Mouse (Mus musculus) heart, embryonic 14.5 days (tissue): ENCODE data around the gene M6pr. TPM values are rescaled to one million over a fixed set of nuclear protein-coding genes. Genes with fewer than 3 reads are reported as not detected.

ENCODE experiments used
- ATAC-seq: fragments of 200-750 bp; cut with Nextera tagmentation; 2 replicates; pipeline ENCODE4 v1.8.0; 2017; ENCODE audit warnings: low read depth, moderate TSS enrichment; ENCODE audit not compliant: insufficient number of reproducible peaks, insufficient read depth, low FRiP score
- H3K27ac ChIP-seq, 2 experiments: fragments of 200-500 bp in 1 of 2; fragments of 300-500 bp in 1 of 2; sonication (generic) in 1 of 2; replicated peaks in 1 of 2; 2 replicates each; pipeline ENCODE4 v1.5.1; 2012 to 2014; ENCODE audit warnings: low read depth in 2 of 2, low read length in 2 of 2, control low read depth in 1 of 2, mild to moderate bottlenecking in 1 of 2, mixed read lengths in 1 of 2; ENCODE audit not compliant: control insufficient read depth in 1 of 2, insufficient read depth in 1 of 2
- H3K27me3 ChIP-seq: fragments of 300-500 bp; sonication (generic); 2 replicates; pipeline ENCODE4 v1.6.1; 2014; ENCODE audit warnings: mild to moderate bottlenecking, low read length, control low read depth; ENCODE audit not compliant: control insufficient read depth, insufficient read depth
- H3K36me3 ChIP-seq: fragments of 300-500 bp; sonication (generic); 2 replicates; pipeline ENCODE4 v1.6.1; 2014; ENCODE audit warnings: mild to moderate bottlenecking, control low read depth, low read length, mixed read lengths; ENCODE audit not compliant: control insufficient read depth, insufficient read depth
- H3K4me1 ChIP-seq, 2 experiments: fragments of 200-500 bp in 1 of 2; fragments of 300-500 bp in 1 of 2; sonication (generic) in 1 of 2; 2 replicates each; pipeline ENCODE4 v1.6.1; 2012 to 2014; ENCODE audit warnings: low read length in 2 of 2, control low read depth in 1 of 2, mixed read lengths in 1 of 2; ENCODE audit not compliant: control insufficient read depth in 2 of 2, insufficient read depth in 2 of 2
- H3K4me2 ChIP-seq: fragments of 300-500 bp; sonication (generic); 2 replicates; pipeline ENCODE4 v1.6.1; 2014; ENCODE audit warnings: mild to moderate bottlenecking, low read length
- H3K4me3 ChIP-seq, 2 experiments: fragments of 200-500 bp in 1 of 2; fragments of 300-500 bp in 1 of 2; sonication (generic) in 1 of 2; 2 replicates each; pipeline ENCODE4 v1.5.1; 2012 to 2014; ENCODE audit warnings: low read length in 2 of 2, mild to moderate bottlenecking in 2 of 2, control low read depth in 1 of 2, low read depth in 1 of 2, moderate library complexity in 1 of 2; ENCODE audit not compliant: control insufficient read depth in 1 of 2, insufficient read depth in 1 of 2
- H3K9ac ChIP-seq: fragments of 300-500 bp; sonication (generic); 2 replicates; pipeline ENCODE4 v1.6.1; 2014; ENCODE audit warnings: mild to moderate bottlenecking, low read length
- H3K9me3 ChIP-seq: fragments of 300-500 bp; sonication (generic); 2 replicates; pipeline ENCODE4 v1.6.1; 2016; ENCODE audit warnings: low read length, control low read depth; ENCODE audit not compliant: control insufficient read depth
- WGBS: fragments of 180-500 bp; shearing (Covaris S2); extraction: QIAGEN DNeasy Blood & Tissue Kit; methylation state at CpG from one replicate; pipeline ENCODE4 v1.1.7; 2014; 5-methylcytosine and 5-hydroxymethylcytosine counted together
- polyA plus RNA-seq: library from polyadenylated mRNA; unstranded; fragments of >200 nt; fragmentation: Nextera tagmentation; extraction: Ambion mirVana; gene quantifications from 2 replicates; pipeline ENCODE4 v1.2.1, GENCODE M21; 2014

The M6pr gene
- polyA plus RNA-seq, 1 experiment from 2014 or later, result 77.2 TPM

DNA sequence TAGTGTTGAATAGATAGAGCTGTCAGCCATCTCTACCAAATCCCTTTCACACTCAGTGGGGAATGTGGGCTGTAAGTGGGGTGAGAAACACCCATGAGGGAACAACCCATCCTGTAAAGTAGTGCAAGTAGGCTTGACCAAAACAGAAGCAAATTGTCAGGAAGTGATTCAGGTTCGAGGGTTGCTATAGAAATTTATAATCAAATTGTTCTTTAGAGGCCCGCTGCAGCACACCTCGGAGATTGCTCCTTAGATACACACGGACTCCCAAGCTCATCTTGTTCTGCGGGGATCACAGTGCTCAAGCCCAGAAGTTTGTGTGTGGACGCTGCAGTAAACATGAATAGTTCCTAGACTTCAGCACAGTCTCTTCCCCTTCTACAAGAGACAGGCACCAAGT is 25.7 kb upstream of the M6pr start, which contains the start of gene Klrg1:
Klrg1 (minus strand) TSS at position 101 of the 400 bp plus-strand sequence.
- WGBS, result 76% methylated on average over 6 of the region's 6 CpGs
- ATAC-seq, result no peak

GRCm38 (mm10) chr6:122283429-122283828 is 25.1 kb upstream of the M6pr start:
- WGBS, result 72% methylated on average over 2 of the region's 2 CpGs
- H3K4me3 ChIP-seq, result no peak overlapping the region
- no peak overlapping the region for H3K4me2 ChIP-seq
- ATAC-seq, result no peak
- H3K36me3 ChIP-seq, result no peaks in the 10 kb centered on the region
- no peak overlapping the region for H3K27ac ChIP-seq
- H3K4me1 ChIP-seq, result no peaks in the 10 kb centered on the region
- H3K9me3 ChIP-seq, result no peaks in the 10 kb centered on the region
- no peaks in the 10 kb centered on the region for H3K27me3 ChIP-seq
- H3K9ac ChIP-seq, result no peak overlapping the region

More for the DNA sequence above, 25.7 kb upstream of the M6pr start, which contains the start of gene Klrg1:
- Histone ChIP-seq H3K9ac (no peak within 1 kb of the TSS), H3K4me3 (no peak within 1 kb of the TSS), H3K36me3 (no peaks in the 10 kb centered on the region), H3K4me2 (no peak within 1 kb of the TSS), H3K27me3 (no peaks in the 10 kb centered on the region), H3K4me1 (no peaks in the 10 kb centered on the region), H3K27ac (no peak within 1 kb of the TSS), H3K9me3 (no peaks in the 10 kb centered on the region)

DNA sequence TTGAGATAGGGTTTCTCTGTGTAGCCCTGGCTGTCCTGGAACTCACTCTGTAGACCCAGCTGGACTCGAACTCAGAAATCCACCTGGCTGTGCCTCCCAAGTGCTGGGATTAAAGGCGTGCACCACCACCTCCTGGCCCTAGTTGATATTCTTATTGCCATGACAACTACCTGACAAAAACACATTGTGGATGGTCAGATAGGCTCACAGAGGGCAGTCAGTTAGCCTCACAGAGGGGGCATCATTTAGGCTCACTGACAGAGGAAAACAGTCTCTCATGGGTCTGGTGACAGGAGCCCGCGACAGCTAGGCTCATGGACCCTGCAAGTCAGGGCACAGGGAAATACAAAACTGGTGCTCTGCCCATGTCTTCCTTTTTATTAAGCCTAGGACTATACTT is 24.2 kb upstream of the M6pr start:
- Histone ChIP-seq H3K36me3 (no peaks in the 10 kb centered on the region), H3K27me3 (no peaks in the 10 kb centered on the region), H3K4me2 (no peak overlapping the region), H3K4me1 (no peaks in the 10 kb centered on the region), H3K4me3 (no peak overlapping the region), H3K9me3 (no peaks in the 10 kb centered on the region), H3K27ac (no peak overlapping the region), H3K9ac (no peak overlapping the region)
- WGBS, result 75% methylated on average over 4 of the region's 4 CpGs
- no peak for ATAC-seq

DNA sequence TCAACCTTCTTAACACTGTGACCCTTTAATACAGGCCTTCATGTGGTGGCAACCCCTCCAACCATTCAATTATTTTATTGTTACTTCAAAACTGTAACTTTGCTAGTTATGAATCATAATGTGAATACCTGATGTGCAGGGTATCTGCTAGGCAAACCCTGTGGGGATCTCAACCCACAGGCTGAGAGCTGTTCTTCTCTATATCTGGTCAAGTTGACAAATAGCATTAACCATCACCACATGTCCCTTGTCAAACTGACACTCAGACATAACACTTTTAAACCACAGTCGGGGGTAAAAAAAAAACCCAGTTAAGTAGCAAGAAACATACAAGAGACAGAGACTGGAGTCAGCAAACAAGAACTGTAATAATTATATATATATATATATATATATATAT is 23.7 kb upstream of the M6pr start:
- H3K36me3 ChIP-seq, result no peaks in the 10 kb centered on the region
- no peaks in the 10 kb centered on the region for H3K9me3 ChIP-seq
- ATAC-seq, result no peak
- H3K4me1 ChIP-seq, result no peaks in the 10 kb centered on the region
- 35% methylated on average over 1 of the region's 1 CpGs for WGBS
- H3K4me3 ChIP-seq, result no peak overlapping the region
- no peak overlapping the region for H3K4me2 ChIP-seq
- no peak overlapping the region for H3K27ac ChIP-seq
- no peaks in the 10 kb centered on the region for H3K27me3 ChIP-seq
- H3K9ac ChIP-seq, result no peak overlapping the region

GRCm38 (mm10) chr6:122288263-122288662 is 20.3 kb upstream of the M6pr start:
- 71% methylated on average over 1 of the region's 1 CpGs for WGBS
- no peak for ATAC-seq

GRCm38 (mm10) chr6:122289313-122289712 is 19.2 kb upstream of the M6pr start:
- H3K4me3 ChIP-seq, result no peak overlapping the region
- no peak overlapping the region for H3K9ac ChIP-seq
- no peaks in the 10 kb centered on the region for H3K4me1 ChIP-seq
- H3K36me3 ChIP-seq, result no peaks in the 10 kb centered on the region
- H3K9me3 ChIP-seq, result no peaks in the 10 kb centered on the region
- no peak overlapping the region for H3K27ac ChIP-seq
- no peaks in the 10 kb centered on the region for H3K27me3 ChIP-seq
- no peak for ATAC-seq
- H3K4me2 ChIP-seq, result no peak overlapping the region
- 74% methylated on average over 1 of the region's 1 CpGs for WGBS

More at GRCm38 (mm10) chr6:122288263-122288662, 20.3 kb upstream of the M6pr start:
- no peak overlapping the region for H3K4me2 ChIP-seq
- no peak overlapping the region for H3K27ac ChIP-seq
- no peak overlapping the region for H3K4me3 ChIP-seq
- no peaks in the 10 kb centered on the region for H3K36me3 ChIP-seq
- no peaks in the 10 kb centered on the region for H3K4me1 ChIP-seq
- H3K9me3 ChIP-seq, result no peaks in the 10 kb centered on the region
- H3K27me3 ChIP-seq, result no peaks in the 10 kb centered on the region
- no peak overlapping the region for H3K9ac ChIP-seq

GRCm38 (mm10) chr6:122290253-122290652 is 18.3 kb upstream of the M6pr start:
- H3K9ac ChIP-seq, result no peak overlapping the region
- 47% methylated on average over 3 of the region's 3 CpGs for WGBS
- H3K27me3 ChIP-seq, result no peaks in the 10 kb centered on the region
- no peaks in the 10 kb centered on the region for H3K9me3 ChIP-seq
- H3K27ac ChIP-seq, result no peak overlapping the region
- H3K4me3 ChIP-seq, result no peak overlapping the region
- H3K4me1 ChIP-seq, result no peaks in the 10 kb centered on the region
- H3K4me2 ChIP-seq, result no peak overlapping the region
- H3K36me3 ChIP-seq, result no peaks in the 10 kb centered on the region
- no peak for ATAC-seq

- H3K4me2 ChIP-seq, result no peak overlapping the region
- WGBS, result 80% methylated on average over 2 of the region's 2 CpGs
- H3K4me1 ChIP-seq, result no peaks in the 10 kb centered on the region
- no peaks in the 10 kb centered on the region for H3K9me3 ChIP-seq
- no peak overlapping the region for H3K9ac ChIP-seq
- no peak overlapping the region for H3K27ac ChIP-seq
- no peak overlapping the region for H3K4me3 ChIP-seq
- no peaks in the 10 kb centered on the region for H3K36me3 ChIP-seq
- ATAC-seq, result no peak
- H3K27me3 ChIP-seq, result no peaks in the 10 kb centered on the region
These were observed 17.3 kb upstream of the M6pr start for GRCm38 (mm10) chr6:122291264-122291663.
